In the genomic region with DNA sequence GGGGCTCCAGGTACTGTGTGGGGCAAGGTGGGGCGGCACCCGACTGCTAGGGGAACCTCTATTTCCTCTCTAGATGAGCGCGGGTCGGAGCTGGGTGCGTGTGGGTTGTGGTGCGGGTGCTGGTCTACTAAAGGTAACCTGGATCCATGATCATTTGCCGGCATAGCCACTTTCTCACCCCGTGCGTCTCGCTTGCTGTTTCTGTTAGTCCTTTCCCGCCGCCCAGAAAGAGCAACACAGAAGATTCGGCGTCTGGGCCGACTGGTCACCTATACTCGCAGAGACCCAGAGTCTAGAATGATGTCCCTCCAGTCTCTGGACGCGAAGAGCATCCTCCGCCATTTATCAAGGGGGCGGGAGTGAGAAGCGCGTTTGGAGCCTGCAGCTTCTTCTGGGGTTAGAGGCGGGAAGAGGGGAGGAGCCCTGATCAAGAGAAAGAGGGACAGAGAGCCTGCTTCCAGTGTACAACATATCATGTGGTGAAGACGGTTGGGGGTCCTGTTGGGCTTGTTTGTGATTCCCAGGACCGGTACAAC, we compare ENCODE assay signal across 8 mouse cellular contexts. TPM values are rescaled to one million over a fixed set of nuclear protein-coding genes. Genes with fewer than 3 reads are reported as not detected.
A peak's percentile ranks its signal among the peaks of the same experiment; 100 is the strongest.
DNase-seq lines count a peak whose midpoint lies in the region; ATAC-seq and TF ChIP-seq lines count a peak whose summit lies in the region.

A gene (minus strand): TSS at position 279 of the 536 bp plus-strand sequence.

- no peak for TF ChIP-seq CTCF in midbrain, postnatal 0 days (IDR thresholded peaks at IDR 0.05)

- no peak within 1 kb of the TSS for H3K27ac ChIP-seq in kidney, embryonic 16.5 days (ENCODE audit: low read length)
- no peak within 1 kb of the TSS for H3K27ac ChIP-seq in hindbrain, embryonic 12.5 days
- H3K27ac ChIP-seq in midbrain, postnatal 0 days (ENCODE audit: low read depth, low read length) = no peak within 1 kb of the TSS

- 0% methylated on average over 26 of the region's 26 CpGs for WGBS in kidney, embryonic 16.5 days
- WGBS in hindbrain, embryonic 12.5 days = under 1% methylated on average over 26 of the region's 26 CpGs
- WGBS in midbrain, postnatal 0 days = under 1% methylated on average over 26 of the region's 26 CpGs

- peak within 1 kb of the TSS; percentile 71 for H3K4me3 ChIP-seq in kidney, embryonic 16.5 days (ENCODE audit: low read length)
- H3K4me3 ChIP-seq in hindbrain, embryonic 12.5 days = peak within 1 kb of the TSS; percentile 61
- H3K4me3 ChIP-seq in midbrain, postnatal 0 days (ENCODE audit: low read depth, low read length) = peak within 1 kb of the TSS; percentile 78

- no peaks in the 10 kb centered on the region for H3K9me3 ChIP-seq in kidney, embryonic 16.5 days (ENCODE audit: low read length)
- H3K9me3 ChIP-seq in hindbrain, embryonic 12.5 days (replicated peaks) = no peaks in the 10 kb centered on the region
- no peaks in the 10 kb centered on the region for H3K9me3 ChIP-seq in midbrain, postnatal 0 days (ENCODE audit: low read length)

- no peak for DNase-seq in kidney, adult 11 months
- peak; percentile 57 for DNase-seq in embryo, embryonic 10.5 days (ENCODE audit: low spot score)
- DNase-seq in midbrain, postnatal 0 days (ENCODE audit: low spot score) = peak; percentile 48
- no peak for DNase-seq in layer of hippocampus, postnatal 25 days (ENCODE audit: extremely low spot score in 1 of 2, low spot score in 1 of 2)
- no peak for DNase-seq in cerebellum, adult 9-11 months

- peaks cover 9% of the 10 kb centered on the region for H3K4me1 ChIP-seq in kidney, embryonic 16.5 days (ENCODE audit: insufficient read depth, low read length)
- peaks cover 4% of the 10 kb centered on the region for H3K4me1 ChIP-seq in hindbrain, embryonic 12.5 days
- no peaks in the 10 kb centered on the region for H3K4me1 ChIP-seq in midbrain, postnatal 0 days (ENCODE audit: insufficient read depth, low read length)

- peaks cover 55% of the 10 kb centered on the region for H3K27me3 ChIP-seq in kidney, embryonic 16.5 days (ENCODE audit: insufficient read depth, low read length)
- H3K27me3 ChIP-seq in hindbrain, embryonic 12.5 days = peaks cover 80% of the 10 kb centered on the region
- H3K27me3 ChIP-seq in midbrain, postnatal 0 days (ENCODE audit: insufficient read depth, low read length) = peaks cover 35% of the 10 kb centered on the region

- H3K36me3 ChIP-seq in kidney, embryonic 16.5 days (ENCODE audit: insufficient read depth, low read length) = no peaks in the 10 kb centered on the region
- no peaks in the 10 kb centered on the region for H3K36me3 ChIP-seq in hindbrain, embryonic 12.5 days
- H3K36me3 ChIP-seq in midbrain, postnatal 0 days (ENCODE audit: insufficient read depth, low read length) = no peaks in the 10 kb centered on the region

- peak within 1 kb of the TSS; percentile 57 for H3K9ac ChIP-seq in kidney, embryonic 16.5 days (replicated peaks; ENCODE audit: low read length)
- peak within 1 kb of the TSS; percentile 66 for H3K9ac ChIP-seq in hindbrain, embryonic 12.5 days
- H3K9ac ChIP-seq in midbrain, postnatal 0 days (replicated peaks; ENCODE audit: low read length, poor library complexity, severe bottlenecking) = peak within 1 kb of the TSS; percentile 59

- ATAC-seq in kidney, embryonic 16.5 days (ENCODE audit: low FRiP score, low TSS enrichment) = no peak
- ATAC-seq in hindbrain, embryonic 12.5 days (ENCODE audit: low FRiP score) = peak; percentile 17; the same call in 1 of the 2 replicates
- ATAC-seq in midbrain, postnatal 0 days (ENCODE audit: low FRiP score) = no peak; the same call in 1 of the 2 replicates
- ATAC-seq in inflammation-experienced regulatory T-cells, adult 6 months = no peak

- H3K4me2 ChIP-seq in kidney, embryonic 16.5 days (replicated peaks; ENCODE audit: low read depth, low read length) = peak within 1 kb of the TSS; percentile 99
- peak within 1 kb of the TSS; percentile 93 for H3K4me2 ChIP-seq in hindbrain, embryonic 12.5 days (replicated peaks)
- peak within 1 kb of the TSS; percentile 99 for H3K4me2 ChIP-seq in midbrain, postnatal 0 days (ENCODE audit: low read depth, low read length, poor library complexity, severe bottlenecking)

RNA-seq across cellular contexts. Expression of the gene that starts here (rescaled TPM):
- 15.1 and 16.7 TPM in 2 replicates for polyA plus RNA-seq in kidney, embryonic 16.5 days (2015; fragmentation: Nextera tagmentation; extraction: Ambion mirVana)
- polyA plus RNA-seq in hindbrain, embryonic 12.5 days (2016; fragmentation: Nextera tagmentation; extraction: Ambion mirVana) = 6.5 and 6.6 TPM in 2 replicates
- 24.6 and 27.1 TPM in 2 replicates for total RNA-seq in midbrain, postnatal 0 days (2014; rRNA removed)
- polyA plus RNA-seq in midbrain, postnatal 0 days (2015; fragmentation: Nextera tagmentation; extraction: Ambion mirVana) = 7.1 and 8.5 TPM in 2 replicates
- 1 to 10 TPM; 3.0 to 3.4 TPM for total RNA-seq in layer of hippocampus, postnatal 25 days (2021)
- polyA plus RNA-seq in inflammation-experienced regulatory T-cells, adult 6 months (2017; shearing (Covaris generic)) = under 1 TPM; 0.23 to 0.91 (median 0.40) TPM

Comparison
In these comparisons a context has a peak if more than half of its experiments do, and no peak if none do; other contexts are left out.
1. DNase-seq: peak in embryo, embryonic 10.5 days (single experiment) and midbrain, postnatal 0 days (single experiment); none in kidney, adult 11 months (single experiment), layer of hippocampus, postnatal 25 days (0 of 2) and cerebellum, adult 9-11 months (single experiment).
2. Peak in every context shown above with its lines, with median percentiles within 50 percentile points of each other: H3K4me2 ChIP-seq, H3K4me3 ChIP-seq and H3K9ac ChIP-seq.